Mouse (Mus musculus) induced T-regulatory cell, adult 2 months (primary cell): ENCODE data around the gene Sap25.

Experiments used
- DNase-seq: peaks from one replicate; pipeline ENCODE4 v3.0.0-alpha.2; 2012; ENCODE audit warnings: low read depth

Gene Sap25

DNA sequence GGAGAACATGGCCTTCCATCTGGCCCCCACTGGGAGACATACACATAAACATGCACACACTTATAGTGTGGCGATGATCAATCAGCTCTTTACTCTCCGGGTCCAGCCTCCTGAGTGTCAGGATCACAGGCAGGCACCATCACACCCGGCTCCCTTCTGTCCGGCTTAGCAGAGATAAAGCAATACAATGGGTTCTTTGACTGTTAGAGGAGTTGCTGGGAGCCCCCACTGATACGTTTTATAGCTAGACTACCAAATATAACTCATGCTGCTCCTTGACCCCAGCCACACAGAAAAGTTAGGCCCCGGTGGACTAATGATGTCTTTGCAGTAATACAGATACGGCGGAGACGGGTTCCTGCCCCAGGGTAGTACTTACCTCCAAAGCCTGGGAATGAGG lies 21.9 kb downstream of the Sap25 start:
- no peak for DNase-seq

DNA sequence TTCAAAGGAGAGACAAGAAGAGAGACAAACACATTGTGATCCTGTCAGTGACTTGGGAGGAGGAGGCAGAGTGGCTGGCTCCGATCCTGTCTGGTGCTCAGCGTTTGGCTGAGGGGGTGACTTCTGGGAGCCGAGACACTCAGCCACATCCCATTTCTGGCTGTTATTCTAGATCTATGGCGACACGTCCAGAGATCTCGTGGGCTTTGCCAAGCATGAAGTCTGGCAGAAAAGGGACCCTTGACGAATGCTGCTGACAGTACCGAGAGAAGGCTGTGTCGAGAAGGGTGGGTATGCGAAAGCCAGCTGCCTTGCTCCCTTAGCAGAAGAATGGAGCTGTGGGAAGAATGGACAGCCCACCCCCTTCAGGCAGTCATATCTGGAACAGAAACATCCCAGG lies 27.8 kb downstream of the Sap25 start:
- no peak for DNase-seq

DNA sequence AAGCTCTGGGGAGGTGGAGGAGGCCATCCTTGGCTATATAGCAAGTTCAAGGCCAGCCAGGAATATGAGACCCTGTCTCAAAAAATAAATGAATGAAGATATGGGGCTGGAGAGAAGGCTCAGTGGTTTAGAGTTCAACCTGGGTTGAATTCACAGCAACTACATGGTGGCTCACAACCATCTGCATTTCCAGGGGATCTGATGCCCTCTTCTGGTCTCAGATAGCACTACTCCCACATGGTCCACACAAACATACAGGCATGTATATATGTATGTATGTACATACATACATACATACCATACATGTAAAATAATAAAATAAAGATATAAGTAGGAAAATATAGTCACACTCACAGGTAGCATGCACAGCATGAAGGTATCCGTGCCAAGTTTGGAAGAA lies 29.1 kb downstream of the Sap25 start:
- DNase-seq = peak; percentile 49

DNA sequence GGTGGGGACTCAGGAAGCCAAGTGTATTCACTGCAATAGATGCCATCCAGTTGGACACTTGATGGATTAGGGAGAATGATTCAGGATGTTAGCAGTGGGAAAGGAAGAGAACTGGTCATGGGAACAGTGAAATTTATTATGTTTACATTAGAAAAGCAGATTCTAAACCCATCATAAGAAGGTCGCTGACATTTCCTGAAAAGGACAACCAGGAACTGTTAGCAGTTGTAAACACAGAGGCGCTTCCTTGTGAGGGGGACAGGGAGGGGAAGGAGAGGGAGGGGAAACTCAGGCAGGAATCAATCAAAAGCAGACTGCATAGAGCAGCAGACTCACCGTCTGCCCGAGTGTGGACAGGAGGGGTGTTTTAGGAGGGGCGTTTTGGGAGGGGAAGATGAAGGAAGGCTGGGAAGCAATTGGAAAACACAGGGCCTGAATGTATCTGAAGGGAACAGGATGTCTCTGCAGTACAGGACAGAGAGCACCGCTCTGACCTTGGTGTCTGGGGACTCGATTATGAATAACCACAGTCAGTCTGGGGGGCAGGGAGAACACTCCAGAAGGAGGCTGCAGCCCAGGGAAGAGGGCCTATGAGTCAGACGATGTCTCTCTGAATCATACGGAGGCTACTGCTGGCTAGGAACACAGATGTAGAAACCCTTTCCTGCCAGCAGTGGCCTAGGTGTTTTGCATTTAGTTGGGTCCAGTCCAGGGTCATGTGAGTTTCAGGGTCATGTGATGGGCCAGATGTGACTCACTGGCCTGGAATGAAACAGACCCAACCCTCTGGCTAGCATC lies 30.5 kb downstream of the Sap25 start:
- no peak for DNase-seq

DNA sequence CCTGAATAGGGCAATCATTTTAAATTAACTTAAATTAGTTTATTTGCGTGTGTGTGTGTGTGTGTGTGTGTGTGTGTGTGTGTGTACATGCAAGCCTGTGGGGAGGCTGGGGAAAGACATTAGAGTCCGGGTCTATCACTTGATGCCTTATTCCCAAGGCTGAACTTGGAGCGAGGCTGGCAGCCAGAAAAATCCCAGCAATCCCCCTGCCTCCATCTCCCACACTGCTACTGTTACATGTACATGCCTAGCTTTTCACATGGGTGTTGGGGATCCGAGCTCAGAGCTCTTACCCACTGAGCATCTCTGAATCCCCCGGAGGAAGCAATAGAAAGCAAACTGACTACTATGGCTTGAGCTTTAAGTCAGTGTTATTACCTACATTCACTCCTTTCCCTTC lies 31.2 kb downstream of the Sap25 start:
- no peak for DNase-seq

DNA sequence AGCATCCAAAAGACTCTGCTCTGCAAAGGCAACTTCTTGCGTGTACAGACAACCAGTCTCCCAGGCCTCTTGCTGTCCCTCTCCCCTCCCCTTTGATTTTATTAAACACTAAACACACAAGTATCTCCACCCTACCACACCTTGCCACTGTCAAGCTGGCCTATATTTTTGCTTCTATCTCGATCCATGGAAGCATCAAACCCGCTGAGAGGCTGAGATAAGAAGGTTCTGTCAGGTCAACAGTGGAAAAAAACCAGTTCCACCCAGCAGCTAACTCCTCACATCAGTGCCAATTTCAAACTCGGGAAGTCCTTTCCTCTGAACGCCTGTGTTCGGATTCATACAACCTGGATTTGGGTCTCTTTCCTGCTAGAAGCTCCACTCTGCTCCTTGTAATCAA lies 31.9 kb downstream of the Sap25 start:
- DNase-seq = no peak

DNA sequence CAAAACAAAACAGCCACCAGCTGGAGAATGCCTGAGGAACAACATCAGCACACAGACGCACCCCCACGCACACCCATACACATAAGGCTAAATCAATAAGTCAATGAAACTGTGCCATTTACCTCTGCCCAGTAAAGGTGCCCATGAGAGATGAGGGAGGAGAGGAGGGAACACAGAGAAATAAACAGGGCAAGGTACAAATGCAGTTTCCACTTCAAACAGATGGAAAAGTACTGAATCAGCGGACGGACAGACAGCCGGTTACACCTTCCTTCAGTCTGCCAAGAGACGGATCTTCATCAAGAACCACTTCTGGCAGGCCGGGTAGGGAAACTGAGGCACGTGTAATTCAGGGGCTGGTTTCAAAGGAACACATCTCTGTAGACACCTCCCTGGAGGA lies 33.7 kb downstream of the Sap25 start:
- no peak for DNase-seq

DNA sequence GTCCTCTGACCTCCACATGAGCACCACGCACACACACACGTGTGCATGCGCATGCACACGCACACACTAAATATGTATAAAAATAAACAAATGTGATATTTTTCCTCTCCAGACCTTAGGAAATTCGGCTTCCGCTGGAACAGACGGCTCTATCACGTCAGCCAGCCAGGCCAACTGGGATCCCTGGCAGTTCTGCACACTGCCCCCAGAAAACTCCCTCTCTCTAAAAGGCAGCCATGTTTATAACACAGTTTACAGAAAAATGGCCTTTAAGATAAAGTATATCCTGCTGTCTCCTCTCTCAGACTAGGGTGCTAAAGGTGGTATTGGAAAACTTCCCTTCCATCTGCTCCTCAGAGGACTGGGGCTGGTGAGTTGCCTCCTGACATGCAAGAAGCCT lies 36.7 kb downstream of the Sap25 start:
- no peak for DNase-seq

DNA sequence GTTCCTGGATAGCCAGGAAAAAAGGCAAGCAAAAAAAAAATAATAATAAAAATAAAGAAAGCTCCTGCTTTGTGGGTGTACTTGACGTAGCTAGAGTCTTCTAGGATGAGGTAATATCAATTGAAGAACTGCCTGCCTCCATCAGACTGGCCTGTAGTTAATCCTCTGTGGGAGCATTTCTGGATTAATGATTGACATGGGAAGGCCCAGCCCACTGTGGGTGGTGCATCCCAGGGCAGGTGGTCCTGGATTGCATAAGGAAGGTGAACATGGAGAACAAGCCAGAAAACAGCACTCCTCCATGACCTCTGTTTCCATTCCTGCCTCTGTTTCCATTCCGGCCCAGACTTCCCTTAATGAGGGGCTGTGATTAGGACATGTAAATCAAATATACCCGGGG lies 37.6 kb downstream of the Sap25 start:
- no peak for DNase-seq

DNA sequence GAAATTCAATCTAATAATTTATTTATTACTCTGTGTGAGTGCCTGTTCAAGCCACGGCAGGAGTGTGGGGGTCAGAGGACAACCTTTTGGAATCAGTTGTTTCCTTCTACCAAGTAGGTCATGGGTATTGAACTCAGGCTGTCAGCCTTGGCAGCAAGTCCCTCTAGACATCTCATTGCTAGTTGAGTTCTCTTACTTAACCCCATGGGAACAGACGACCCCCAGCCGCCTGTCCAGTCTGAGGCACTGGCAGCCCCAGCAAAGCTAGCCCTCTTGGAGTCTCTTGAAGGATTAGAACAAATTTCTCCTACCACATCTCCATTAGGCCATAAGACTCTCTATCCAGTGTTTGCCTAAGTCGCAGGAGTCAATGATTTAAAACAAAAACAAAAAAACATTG lies 38.6 kb downstream of the Sap25 start:
- no peak for DNase-seq

DNA sequence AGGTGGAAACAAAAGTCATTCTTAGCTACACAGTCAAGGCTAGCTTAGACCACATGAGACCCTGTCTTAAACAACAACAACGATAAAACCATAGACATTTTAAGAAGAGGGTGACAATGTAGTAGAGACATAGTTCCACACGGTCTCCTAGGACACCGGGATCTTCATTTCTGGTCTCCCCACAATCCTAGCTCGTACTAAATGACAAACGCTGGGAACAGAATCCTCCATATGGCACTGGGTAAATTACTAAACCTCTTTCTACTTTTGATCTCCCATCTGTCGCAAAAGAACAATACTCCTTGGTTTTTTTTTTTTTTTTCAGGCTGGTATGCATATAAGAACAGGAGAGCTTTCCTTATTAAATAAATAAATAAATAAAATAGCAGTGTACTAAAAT lies 41.4 kb downstream of the Sap25 start:
- DNase-seq = no peak

DNA sequence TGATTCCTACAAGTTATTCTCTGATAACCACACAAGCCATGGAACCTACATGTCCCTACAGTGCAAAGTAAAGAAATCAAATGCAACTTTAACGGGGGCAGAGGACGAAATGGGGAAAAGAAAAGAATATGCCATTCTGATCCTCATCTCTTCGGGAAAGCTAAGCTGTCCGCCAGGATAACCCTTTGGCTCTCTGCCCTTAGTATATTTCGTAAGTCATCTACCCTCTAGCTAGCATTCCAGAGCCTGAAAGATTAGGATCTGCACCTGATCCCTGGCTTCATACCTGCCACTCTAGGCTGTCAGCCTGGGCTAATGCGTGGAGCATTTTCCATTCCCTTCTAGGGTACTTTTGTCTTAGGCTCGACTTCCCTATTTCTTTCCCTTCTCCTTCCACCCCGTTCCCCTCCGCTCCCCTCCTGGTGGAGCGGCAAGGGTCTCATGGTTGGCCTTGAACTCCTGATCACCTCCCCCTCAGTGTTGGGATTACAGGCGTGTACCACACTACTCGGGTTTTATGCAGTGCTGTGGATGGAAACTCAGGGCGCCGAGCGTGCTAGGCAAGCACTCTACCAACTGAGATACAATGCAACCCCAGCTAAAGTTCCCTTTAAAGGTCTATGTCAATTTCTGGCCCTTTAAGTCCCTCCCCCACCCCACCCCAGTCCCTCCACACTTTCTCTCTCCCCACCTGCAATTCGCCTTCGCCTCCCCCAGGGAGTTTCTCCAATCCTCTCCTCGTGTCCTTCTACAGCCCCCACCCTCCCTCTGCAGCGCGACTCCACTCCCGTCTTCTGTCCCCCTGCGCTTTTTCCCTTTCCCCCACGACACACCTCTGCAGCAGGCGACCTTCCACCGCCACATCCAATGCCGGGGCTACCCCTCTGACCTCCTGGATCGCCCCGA lies 42.5 kb downstream of the Sap25 start:
- peak; percentile 63 for DNase-seq

DNA sequence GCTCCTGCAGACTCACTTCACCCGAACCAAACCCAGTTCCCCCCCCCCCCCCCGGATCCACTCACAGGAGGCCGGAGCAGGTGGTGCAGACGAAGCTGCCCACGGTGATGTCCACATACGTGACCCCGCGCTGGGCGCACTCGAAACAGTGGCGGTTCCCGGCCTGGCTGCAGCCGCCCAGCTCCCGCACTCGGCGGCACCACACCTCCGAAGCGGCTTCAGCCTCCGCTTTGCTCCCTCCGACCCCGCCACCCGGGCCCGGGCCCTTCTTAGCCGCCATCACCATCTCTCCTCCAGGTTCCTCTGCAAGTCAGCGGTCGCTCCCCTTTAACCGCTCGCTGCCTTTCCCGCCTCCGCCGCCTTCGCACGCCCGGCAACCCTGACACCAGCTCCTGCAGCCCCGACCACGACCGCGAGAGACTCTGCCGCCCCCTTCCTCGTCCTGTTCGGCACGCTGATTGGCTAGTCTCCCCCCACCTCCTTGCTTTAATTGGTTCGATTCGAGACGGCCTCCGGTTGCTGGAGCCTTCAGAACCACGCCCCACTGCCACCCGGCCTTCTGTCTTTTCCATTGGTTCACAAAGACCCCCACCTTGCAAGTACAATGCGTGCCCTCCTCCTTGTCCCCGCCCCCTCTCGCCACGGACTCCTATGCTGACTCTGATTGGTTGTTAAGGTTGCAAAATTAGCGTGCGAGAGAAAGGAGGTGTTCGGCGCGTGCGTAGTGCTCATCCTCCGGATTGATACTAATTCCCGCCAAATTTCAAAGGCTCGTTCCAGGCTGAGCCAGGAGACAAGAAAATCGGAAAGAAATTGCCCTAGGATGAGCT lies 43.4 kb downstream of the Sap25 start, which contains the start of gene Agfg2:
Agfg2 (minus strand) TSS at position 433 of the 830 bp plus-strand sequence.
- DNase-seq = peak; percentile 100

DNA sequence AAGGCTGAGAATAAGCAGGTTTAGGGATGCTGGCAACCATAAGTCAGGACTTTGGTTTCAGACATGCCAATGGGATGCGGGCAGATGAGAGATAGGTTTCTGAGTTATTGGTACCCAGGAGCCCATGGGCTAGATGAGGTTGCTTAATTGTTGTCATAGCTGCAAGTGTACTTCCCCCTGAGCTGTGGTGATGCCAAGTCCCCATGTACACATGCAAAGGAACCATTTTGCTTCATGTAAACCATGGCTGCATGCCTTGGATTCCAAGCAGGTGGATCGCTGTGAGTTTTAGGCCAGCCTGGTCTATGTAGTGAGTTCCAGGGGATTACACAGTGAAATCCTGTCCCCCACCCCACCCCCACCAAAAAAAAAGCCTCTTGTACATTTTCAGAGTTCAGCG lies 44.5 kb downstream of the Sap25 start:
- DNase-seq = peak; percentile 40

DNA sequence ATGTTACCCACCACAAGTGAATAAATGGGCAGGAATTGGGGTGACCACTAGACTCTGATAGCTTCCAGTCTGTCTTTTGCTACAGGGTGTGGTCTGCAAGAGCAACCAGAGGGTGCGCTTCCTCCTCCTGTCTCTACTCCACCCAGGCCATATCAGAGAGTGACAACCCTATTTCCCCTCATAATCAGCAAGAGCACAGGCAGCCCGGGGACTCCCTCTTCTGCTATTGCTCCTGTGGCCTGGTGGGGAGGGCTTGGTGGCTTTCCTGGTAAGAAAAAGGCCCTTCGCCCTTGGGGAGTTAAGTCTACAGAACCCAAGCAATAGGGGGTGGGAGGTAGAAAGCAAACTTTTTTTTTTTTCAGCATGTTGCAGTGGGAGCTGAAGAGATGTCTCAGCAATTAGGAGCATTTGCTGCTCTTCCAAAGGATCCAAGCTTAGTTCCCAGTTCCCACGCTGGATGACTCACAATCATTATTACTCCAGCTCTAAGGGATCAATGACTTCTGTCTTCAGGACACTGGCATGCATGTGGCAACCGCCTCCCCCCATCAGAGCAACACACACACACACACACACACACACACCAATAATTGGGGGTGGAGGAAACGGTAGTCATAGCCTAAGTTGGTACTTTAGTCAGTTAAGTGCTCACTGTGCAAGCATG lies 45.1 kb downstream of the Sap25 start:
- peak; percentile 61 for DNase-seq

DNA sequence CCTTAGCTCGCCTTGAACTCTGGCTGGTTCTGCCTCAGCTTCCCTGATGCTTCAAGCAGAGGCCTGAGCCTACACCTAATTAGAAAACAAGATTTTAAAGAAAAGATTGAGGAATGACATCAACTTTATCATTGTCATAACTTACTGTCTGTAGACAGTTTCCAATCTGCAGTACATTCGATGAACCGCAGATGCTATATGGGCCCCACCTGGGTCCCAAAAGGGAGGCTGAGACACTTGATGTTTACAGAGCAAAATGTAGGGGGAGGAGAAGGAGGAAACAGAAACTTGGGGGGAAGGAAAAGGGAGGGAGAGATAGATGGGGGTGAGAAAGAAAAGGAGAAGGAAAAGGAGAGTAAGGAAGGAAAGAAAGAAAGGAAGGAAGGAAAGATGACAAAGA lies 48.8 kb downstream of the Sap25 start:
- no peak for DNase-seq

DNA sequence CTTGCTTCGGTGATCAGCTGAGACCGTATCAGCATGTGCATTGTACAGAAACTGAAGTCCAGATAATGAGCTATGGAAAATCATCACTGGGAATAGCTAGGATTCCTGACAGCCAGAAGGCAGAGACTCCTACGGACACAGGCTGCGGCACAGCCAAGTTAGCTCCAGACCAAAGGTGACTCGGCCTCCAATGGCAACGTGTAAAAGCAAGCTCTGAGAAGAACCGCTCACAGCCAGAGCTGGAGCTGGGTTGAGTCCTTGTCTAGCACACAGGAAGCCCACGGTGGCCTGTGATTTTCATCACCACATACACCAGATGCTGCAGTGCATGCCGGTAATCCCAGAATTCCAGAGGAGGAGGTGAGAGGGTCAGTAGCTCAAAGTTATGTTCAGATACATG lies 49.4 kb downstream of the Sap25 start:
- no peak for DNase-seq

DNA sequence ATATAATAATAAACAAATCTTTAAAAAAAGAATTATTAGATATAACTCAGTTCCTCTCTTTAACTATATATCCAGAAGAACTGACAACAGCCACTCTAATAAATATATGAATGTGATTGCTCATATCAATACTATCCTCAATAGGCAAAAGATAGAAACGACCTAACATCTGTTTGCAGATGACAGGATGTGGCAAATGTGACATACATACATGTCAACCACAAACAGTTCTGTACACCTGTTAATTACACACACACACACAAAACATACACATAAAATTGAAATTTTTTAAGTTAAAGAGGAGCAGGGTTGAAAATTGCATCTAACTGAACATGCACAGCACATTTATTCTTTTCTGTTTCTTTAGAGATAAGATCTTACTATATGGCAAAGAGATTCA lies 50.7 kb downstream of the Sap25 start:
- DNase-seq = peak; percentile 68
